Mouse (Mus musculus) regulatory T cell (primary cell): ENCODE data around the gene P2rx7.

Source experiments
- in situ Hi-C: fragments of 300-600 bp; cut with MboI, MseI; formaldehyde crosslinking; loops from one replicate; pipeline ENCODE4 v1.15.1; 2025; ENCODE audit warnings: high pct_unique_total_duplicates

The P2rx7 gene

GRCm38 (mm10) chr5:122690486-122690885 is 46.8 kb downstream of the P2rx7 start:
- in situ Hi-C loops: no loop called here

DNA sequence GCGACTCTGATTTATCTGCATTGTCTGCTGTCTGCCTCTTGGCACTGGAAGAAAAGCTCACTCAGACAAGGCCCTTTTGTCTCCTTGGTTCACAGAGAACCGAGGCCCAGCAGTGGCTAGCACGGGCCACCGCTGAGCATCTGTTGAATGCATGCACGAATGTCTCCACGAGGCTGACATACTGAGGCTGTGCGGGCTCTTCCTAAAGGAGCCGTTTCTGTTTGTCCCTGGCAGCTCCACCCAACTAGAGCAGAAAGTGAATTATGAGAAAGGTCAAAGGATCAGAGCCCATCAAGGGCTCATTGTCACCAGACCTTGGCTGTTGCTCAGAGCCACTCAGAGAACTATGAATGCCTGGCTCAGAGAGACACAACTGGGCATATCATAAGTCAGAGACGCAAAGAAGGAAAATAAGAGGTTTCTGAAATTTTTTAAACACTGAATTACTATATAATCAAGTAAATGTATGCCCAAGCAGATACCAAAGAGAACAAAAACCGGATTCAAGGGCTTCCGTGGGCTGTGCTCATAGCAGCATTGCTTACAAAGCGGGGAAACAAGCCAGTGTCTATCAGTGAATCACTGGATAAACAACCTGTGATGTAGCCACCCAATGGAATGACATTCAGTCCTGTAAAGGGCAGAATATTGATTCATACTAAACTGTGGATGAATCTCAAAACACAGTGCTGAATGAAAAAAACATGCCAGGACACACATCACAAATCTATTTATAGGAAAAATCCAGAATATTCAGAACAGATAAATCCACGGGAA is 49.9 kb downstream of the P2rx7 start:
- in situ Hi-C loops: no loop called here

- in situ Hi-C loops: no loop called here
Measured at GRCm38 (mm10) chr5:122695516-122695915, 51.8 kb downstream of the P2rx7 start.

DNA sequence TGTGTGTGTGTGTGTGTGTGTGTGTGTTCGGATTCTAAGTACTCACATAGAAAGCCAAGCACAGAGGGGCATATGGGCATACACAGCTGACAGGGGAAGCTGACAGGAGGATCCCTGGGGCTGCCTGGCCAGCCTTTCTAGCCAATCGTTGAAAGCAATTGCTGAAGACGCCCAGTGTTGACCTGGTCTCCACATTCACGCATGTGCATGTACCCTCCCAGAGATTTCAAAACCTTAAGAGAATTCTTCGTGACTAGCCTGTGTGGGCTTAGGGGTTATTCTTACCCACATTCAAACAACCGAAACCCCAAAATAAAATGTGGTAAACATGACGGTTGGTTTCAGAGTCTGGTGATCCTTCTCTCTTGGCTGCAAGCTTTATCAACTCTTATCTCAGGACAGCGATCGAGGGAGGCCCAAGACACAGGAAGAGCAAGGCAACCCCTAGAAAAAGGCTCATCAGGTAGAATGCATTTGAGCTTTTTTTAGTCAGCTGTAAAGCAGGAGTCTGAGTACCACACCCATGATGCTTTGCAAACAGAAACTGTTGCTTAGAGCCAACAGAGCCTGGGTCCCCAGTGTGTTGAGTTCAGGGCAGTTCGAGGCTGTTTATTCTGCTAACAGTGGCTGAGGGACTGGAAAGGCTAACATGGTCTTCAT is 54.5 kb downstream of the P2rx7 start:
- in situ Hi-C loops: no loop called here

DNA sequence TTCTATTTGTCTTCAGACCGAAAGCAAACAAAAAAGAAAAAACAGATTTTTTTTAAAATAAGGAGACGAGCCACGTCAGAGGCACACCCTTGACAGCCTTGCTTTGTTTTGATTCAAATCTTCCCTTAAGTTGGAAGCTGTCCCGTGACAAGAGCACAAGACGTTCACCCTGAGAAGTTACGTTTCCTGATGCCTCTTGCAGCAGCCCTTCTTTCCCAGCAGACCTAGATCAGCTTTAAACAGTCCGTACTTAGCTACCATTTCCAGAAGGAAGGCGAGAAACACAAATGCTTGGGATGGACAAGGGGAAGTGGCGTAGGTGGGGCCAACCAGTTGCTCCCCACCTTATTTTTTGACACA is 55.0 kb downstream of the P2rx7 start:
- in situ Hi-C loops: no loop called here

GRCm38 (mm10) chr5:122700109-122700836 is 56.6 kb downstream of the P2rx7 start:
- in situ Hi-C loops: no loop called here

DNA sequence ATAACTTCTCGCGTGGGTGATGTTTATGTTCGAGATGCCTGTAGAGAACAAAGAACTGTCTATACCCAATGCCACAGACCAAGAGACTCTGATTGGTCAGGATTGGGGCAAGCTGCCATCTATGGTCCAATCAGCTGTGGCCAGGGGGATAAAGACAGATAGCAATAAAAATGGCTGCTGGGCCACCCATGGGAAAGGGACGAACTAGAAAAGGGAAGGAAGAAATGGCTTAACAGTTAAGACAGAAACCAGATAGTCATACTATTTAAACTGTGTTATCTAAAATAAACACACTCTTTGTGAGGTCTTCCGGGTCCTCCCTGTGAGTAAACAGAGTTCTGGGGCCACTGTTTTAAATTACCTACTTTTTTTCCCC is 57.1 kb downstream of the P2rx7 start:
- in situ Hi-C loops: no loop called here

DNA sequence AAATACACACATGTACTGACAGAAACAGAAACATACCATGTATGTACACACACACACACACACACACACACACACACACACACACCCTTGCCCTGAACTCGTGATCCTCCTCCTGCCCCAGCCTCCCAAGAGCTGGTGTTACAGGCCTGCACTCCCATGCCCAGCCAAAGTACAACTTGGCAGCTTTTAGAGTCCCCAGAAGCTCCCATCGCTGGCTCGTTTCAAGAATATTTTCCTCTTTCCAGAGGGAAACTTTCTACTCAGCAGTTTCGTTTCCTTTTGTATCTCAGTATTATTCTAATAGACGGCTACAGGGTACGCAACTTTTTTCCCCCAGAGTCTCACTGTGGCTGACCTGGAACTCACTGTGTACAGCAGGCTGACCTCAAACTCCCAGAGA is 58.4 kb downstream of the P2rx7 start:
- in situ Hi-C loops: no loop called here

- in situ Hi-C loops: no loop called here
Measured at GRCm38 (mm10) chr5:122703574-122703973, 59.9 kb downstream of the P2rx7 start.

DNA sequence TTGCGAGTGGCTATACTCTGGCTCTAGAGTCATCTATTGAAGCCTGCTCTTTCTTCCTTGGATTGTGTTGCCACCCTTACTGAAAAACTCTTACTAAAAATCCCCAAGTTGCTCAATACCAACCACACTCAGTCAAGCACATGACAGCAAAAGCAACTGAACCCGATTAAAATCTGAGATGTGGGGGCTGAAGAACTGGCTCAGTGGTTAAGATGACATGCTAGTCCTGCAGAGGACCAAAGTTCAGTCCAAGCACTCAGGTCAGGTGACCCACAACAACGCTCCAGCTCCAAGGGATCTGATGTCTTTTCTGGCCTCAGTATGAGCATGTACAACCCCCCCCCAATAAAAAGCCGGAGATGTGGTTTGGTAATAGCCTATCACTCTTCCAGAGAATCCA is 60.9 kb downstream of the P2rx7 start:
- in situ Hi-C loops: no loop called here

- in situ Hi-C loops: no loop called here
Measured at GRCm38 (mm10) chr5:122705174-122705573, 61.5 kb downstream of the P2rx7 start.

GRCm38 (mm10) chr5:122706917-122707275 is 63.2 kb downstream of the P2rx7 start:
- in situ Hi-C loops: no loop called here

- in situ Hi-C loops: no loop called here
Measured at GRCm38 (mm10) chr5:122707276-122708181, 63.8 kb downstream of the P2rx7 start, which contains the start of gene P2rx4. TSS of gene P2rx4 (plus strand) at chr5:122707544.

- in situ Hi-C loops: no loop called here
Measured at GRCm38 (mm10) chr5:122708819-122709218, 65.1 kb downstream of the P2rx7 start.

GRCm38 (mm10) chr5:122715723-122716122 is 72.0 kb downstream of the P2rx7 start:
- in situ Hi-C loops: no loop called here

- in situ Hi-C loops: no loop called here
Measured at GRCm38 (mm10) chr5:122716793-122717192, 73.1 kb downstream of the P2rx7 start.

GRCm38 (mm10) chr5:122718400-122718799 is 74.7 kb downstream of the P2rx7 start:
- in situ Hi-C loops: no loop called here

DNA sequence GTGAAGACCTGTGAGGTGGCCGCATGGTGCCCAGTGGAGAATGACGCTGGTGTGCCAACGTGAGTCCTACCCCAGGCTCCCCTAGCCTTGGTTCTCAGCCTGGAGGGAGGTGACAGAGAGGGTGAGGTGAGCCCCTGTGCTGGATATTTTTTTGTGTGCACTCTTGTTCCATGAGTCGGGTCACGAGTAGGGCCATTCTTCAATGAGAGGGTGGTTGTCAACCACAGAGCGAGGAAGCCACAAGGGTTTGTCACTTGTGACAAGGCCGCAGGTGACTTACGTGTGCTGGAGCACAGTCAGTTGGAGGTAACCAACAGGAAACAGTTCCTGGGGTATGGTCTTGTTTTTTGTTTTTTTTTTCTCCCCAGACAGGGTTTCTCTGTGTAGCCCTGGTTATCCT is 75.5 kb downstream of the P2rx7 start:
- in situ Hi-C loops: no loop called here

- in situ Hi-C loops: no loop called here
Measured at GRCm38 (mm10) chr5:122725453-122725852, 81.7 kb downstream of the P2rx7 start.

DNA sequence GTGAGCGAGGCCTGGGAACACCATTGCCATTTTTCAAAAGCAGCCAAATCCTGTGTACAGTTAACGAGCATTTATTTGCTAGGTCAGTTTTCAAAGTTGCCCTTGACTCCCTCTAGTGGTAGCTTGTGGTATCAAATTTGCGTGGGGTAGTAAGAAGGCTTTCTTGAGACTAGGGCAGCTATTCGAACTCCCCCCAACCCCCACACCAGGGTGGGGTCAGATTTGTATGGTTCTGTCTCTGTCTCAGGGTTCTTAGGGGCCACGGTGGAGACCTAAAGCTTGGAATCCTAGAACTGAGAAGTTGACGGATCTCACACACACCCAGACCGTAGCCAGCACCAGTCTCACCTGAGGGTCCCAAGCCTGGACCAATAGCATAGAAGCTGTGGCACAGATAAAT is 82.4 kb downstream of the P2rx7 start:
- in situ Hi-C loops: no loop called here

DNA sequence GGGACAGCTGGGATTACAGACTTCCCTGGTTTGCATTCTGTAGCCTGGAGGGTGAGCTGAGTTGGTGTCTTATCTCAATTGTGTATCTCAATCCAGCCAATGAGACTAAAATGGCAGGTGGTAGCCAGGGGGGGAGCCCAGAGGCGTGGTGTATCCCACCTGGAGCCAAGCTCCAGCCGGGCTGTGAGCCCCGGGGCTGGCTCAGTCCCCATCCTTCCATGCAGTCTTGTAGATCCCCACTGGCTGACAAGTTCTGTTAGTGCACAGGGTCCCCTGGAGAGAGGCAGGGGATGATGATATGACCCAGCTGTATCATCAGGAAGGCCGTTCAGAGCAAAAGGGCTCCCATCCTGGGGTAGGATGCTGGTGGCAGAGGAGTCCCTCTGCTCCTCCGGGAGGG is 82.9 kb downstream of the P2rx7 start:
- in situ Hi-C loops: no loop called here

GRCm38 (mm10) chr5:122727096-122727495 is 83.4 kb downstream of the P2rx7 start:
- in situ Hi-C loops: no loop called here
